Mouse (Mus musculus): ENCODE measurements at regions not wholly inside any gene's neighbourhood (a gene's known extent, or its start where the extent isn't known, plus 50 kb on each side); places are given as distances from the start of the nearest gene placed in this dataset.

- no peak overlapping the region for H3K4me3 ChIP-seq (ENCODE audit: insufficient read depth, low read length)
- no peak overlapping the region for H3K27ac ChIP-seq (ENCODE audit: insufficient read depth, low read length)
- TF ChIP-seq CTCF (IDR thresholded peaks at IDR 0.05; ENCODE audit: borderline replicate concordance, insufficient read depth, low read length): no peak
- TF ChIP-seq POLR2A (IDR thresholded peaks at IDR 0.05; ENCODE audit: low read depth, low read length): no peak
These were observed 80.4 kb upstream of the Tent5a start for GRCm38 (mm10) chr9:85407592-85407991.

GRCm38 (mm10) chr9:85401736-85402135, 74.6 kb upstream of the Tent5a start:
- no peak overlapping the region for H3K4me3 ChIP-seq (ENCODE audit: insufficient read depth, low read length)
- TF ChIP-seq CTCF (IDR thresholded peaks at IDR 0.05; ENCODE audit: borderline replicate concordance, insufficient read depth, low read length): no peak
- no peak for TF ChIP-seq POLR2A (IDR thresholded peaks at IDR 0.05; ENCODE audit: low read depth, low read length)
- no peak overlapping the region for H3K27ac ChIP-seq (ENCODE audit: insufficient read depth, low read length)
- H3K4me1 ChIP-seq (ENCODE audit: control insufficient read depth, insufficient read depth, low read length): no peaks in the 10 kb centered on the region

More at GRCm38 (mm10) chr9:85407592-85407991, 80.4 kb upstream of the Tent5a start:
- H3K4me1 ChIP-seq (ENCODE audit: control insufficient read depth, insufficient read depth, low read length): no peaks in the 10 kb centered on the region; the same call in 1 of the 2 replicates

GRCm38 (mm10) chr9:85400600-85401313, 73.6 kb upstream of the Tent5a start:
- no peak overlapping the region for H3K4me3 ChIP-seq (ENCODE audit: insufficient read depth, low read length)
- H3K4me1 ChIP-seq (ENCODE audit: control insufficient read depth, insufficient read depth, low read length): no peaks in the 10 kb centered on the region
- no peak overlapping the region for H3K27ac ChIP-seq (ENCODE audit: insufficient read depth, low read length)
- TF ChIP-seq POLR2A (IDR thresholded peaks at IDR 0.05; ENCODE audit: low read depth, low read length) (no peak), CTCF (IDR thresholded peaks at IDR 0.05; ENCODE audit: borderline replicate concordance, insufficient read depth, low read length) (no peak)

DNA sequence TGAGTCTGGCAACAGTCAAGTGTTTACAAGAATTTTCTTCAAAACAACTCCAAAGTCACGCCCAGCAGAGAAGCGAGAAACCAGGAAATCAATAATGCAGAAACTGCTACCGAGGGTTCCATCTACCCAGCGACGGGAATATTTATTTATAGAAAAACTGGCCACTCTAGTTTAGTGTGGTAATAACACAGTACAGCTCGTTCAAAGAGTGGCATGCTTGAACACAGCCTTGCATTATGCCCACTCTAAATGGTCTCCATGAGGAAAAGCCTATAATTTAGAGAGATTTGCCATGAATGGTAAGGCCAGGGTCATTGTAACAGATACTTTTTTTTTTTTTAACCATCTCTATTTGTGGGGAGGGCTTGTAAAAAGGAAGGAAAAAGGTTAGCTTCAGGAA, 67.8 kb upstream of the Tent5a start:
- TF ChIP-seq CTCF (IDR thresholded peaks at IDR 0.05; ENCODE audit: borderline replicate concordance, insufficient read depth, low read length) (no peak), POLR2A (IDR thresholded peaks at IDR 0.05; ENCODE audit: low read depth, low read length) (no peak)
- Histone ChIP-seq H3K4me3 (ENCODE audit: insufficient read depth, low read length) (no peak overlapping the region), H3K27ac (ENCODE audit: insufficient read depth, low read length) (no peak overlapping the region), H3K4me1 (ENCODE audit: control insufficient read depth, insufficient read depth, low read length) (no peaks in the 10 kb centered on the region)

- Histone ChIP-seq H3K27ac (ENCODE audit: insufficient read depth, low read length) (no peak overlapping the region), H3K4me1 (ENCODE audit: control insufficient read depth, insufficient read depth, low read length) (no peaks in the 10 kb centered on the region), H3K4me3 (ENCODE audit: insufficient read depth, low read length) (no peak overlapping the region)
- TF ChIP-seq CTCF (IDR thresholded peaks at IDR 0.05; ENCODE audit: borderline replicate concordance, insufficient read depth, low read length) (no peak), POLR2A (IDR thresholded peaks at IDR 0.05; ENCODE audit: low read depth, low read length) (no peak)
These were observed 64.1 kb upstream of the Tent5a start for GRCm38 (mm10) chr9:85391283-85391682.

GRCm38 (mm10) chr9:85388775-85389393, 61.7 kb upstream of the Tent5a start:
- Histone ChIP-seq H3K27ac (ENCODE audit: insufficient read depth, low read length) (no peak overlapping the region), H3K4me1 (ENCODE audit: control insufficient read depth, insufficient read depth, low read length) (no peaks in the 10 kb centered on the region)
- TF ChIP-seq CTCF (IDR thresholded peaks at IDR 0.05; ENCODE audit: borderline replicate concordance, insufficient read depth, low read length) (no peak), POLR2A (IDR thresholded peaks at IDR 0.05; ENCODE audit: low read depth, low read length) (no peak)

GRCm38 (mm10) chr9:85382413-85382812, 55.3 kb upstream of the Tent5a start:
- H3K4me3 ChIP-seq (ENCODE audit: insufficient read depth, low read length): no peak overlapping the region
- no peaks in the 10 kb centered on the region for H3K4me1 ChIP-seq (ENCODE audit: control insufficient read depth, insufficient read depth, low read length)
- H3K27ac ChIP-seq (ENCODE audit: insufficient read depth, low read length): no peak overlapping the region
- TF ChIP-seq POLR2A (IDR thresholded peaks at IDR 0.05; ENCODE audit: low read depth, low read length) (no peak), CTCF (IDR thresholded peaks at IDR 0.05; ENCODE audit: borderline replicate concordance, insufficient read depth, low read length) (no peak)

More at GRCm38 (mm10) chr9:85388775-85389393, 61.7 kb upstream of the Tent5a start:
- H3K4me3 ChIP-seq (ENCODE audit: insufficient read depth, low read length): no peak overlapping the region

DNA sequence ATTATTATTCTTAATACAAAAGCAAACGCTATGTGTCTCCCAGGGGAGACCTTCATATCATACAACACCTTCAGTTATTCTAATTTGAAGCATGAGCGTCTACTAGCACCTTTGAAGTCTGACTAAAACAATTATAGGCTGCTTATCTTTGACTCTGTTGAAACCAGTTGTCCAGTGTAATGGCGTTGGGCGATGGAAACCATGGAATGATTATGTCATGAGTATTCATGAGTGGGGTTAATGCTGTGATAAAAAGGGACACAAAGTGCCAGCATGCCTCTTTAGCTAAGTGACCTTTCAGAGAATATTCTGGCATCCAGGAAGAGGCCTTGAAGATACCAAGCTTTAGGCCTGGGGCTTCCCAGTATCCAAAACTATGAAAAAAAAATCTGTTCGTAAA, 53.6 kb upstream of the Tent5a start:
- Histone ChIP-seq H3K4me1 (ENCODE audit: control insufficient read depth, insufficient read depth, low read length) (no peaks in the 10 kb centered on the region), H3K27ac (ENCODE audit: insufficient read depth, low read length) (no peak overlapping the region), H3K4me3 (ENCODE audit: insufficient read depth, low read length) (no peak overlapping the region)
- TF ChIP-seq CTCF (IDR thresholded peaks at IDR 0.05; ENCODE audit: borderline replicate concordance, insufficient read depth, low read length): no peak
- no peak for TF ChIP-seq POLR2A (IDR thresholded peaks at IDR 0.05; ENCODE audit: low read depth, low read length)

- no peaks in the 10 kb centered on the region for H3K4me1 ChIP-seq (ENCODE audit: control insufficient read depth, insufficient read depth, low read length)
- H3K4me3 ChIP-seq (ENCODE audit: insufficient read depth, low read length): no peak overlapping the region
- H3K27ac ChIP-seq (ENCODE audit: insufficient read depth, low read length): no peak overlapping the region
- TF ChIP-seq CTCF (IDR thresholded peaks at IDR 0.05; ENCODE audit: borderline replicate concordance, insufficient read depth, low read length) (no peak), POLR2A (IDR thresholded peaks at IDR 0.05; ENCODE audit: low read depth, low read length) (no peak)
These were observed 52.0 kb upstream of the Tent5a start for GRCm38 (mm10) chr9:85379135-85379534.

Data from embryonic fibroblast, embryonic 13.5 days (primary cell).